Mouse (Mus musculus) liver, embryonic 14.5 days (tissue): ENCODE measurements around the gene Tyw1.
A peak's percentile ranks its signal among the peaks of the same experiment; 100 is the strongest.

Experiments used
- CTCF ChIP-seq: IDR thresholded peaks from 2 replicates; pipeline ENCODE4 v1.5.1; 2016; ENCODE audit warnings: antibody characterized with exemption, low read depth, control low read depth
- EP300 ChIP-seq: IDR thresholded peaks from 2 replicates; pipeline ENCODE4 v1.6.1; 2016; ENCODE audit warnings: antibody characterized with exemption, low read depth

- TF ChIP-seq CTCF, result no peak
- TF ChIP-seq EP300, result 0 out of 2 replicates have a peak, but pooled peaks have one; percentile 17
These were observed 1.4 kb downstream of the Tyw1 start for GRCm38 (mm10) chr5:130256678-130257271.
